Mouse (Mus musculus) limb, embryonic 14.5 days (tissue): ENCODE measurements around the gene Rasal2. TPM values are rescaled to one million over a fixed set of nuclear protein-coding genes. Genes with fewer than 3 reads are reported as not detected.

Experiments used
- ATAC-seq: fragments of 200-750 bp; cut with Nextera tagmentation; 2 replicates; pipeline ENCODE4 v1.8.0; 2017; ENCODE audit warnings: low read depth, moderate number of reproducible peaks, moderate TSS enrichment; ENCODE audit not compliant: low FRiP score
- DNase-seq: peaks from one replicate; pipeline ENCODE4 v3.0.0-alpha.2; 2015; ENCODE audit warnings: low spot score
- H3K27ac ChIP-seq: fragments of 300-500 bp; sonication (generic); replicated peaks from 2 replicates; pipeline ENCODE4 v1.5.1; 2014; ENCODE audit warnings: low read depth, mild to moderate bottlenecking, low read length, moderate library complexity, mixed read lengths
- H3K27me3 ChIP-seq: fragments of 300-500 bp; sonication (generic); 2 replicates; pipeline ENCODE4 v1.6.1; 2014; ENCODE audit warnings: low read length, mixed read lengths; ENCODE audit not compliant: control insufficient read depth, insufficient read depth
- H3K36me3 ChIP-seq: fragments of 300-500 bp; sonication (generic); 2 replicates; pipeline ENCODE4 v1.6.1; 2014; ENCODE audit warnings: mild to moderate bottlenecking, low read length, moderate library complexity, mixed read lengths; ENCODE audit not compliant: control insufficient read depth, insufficient read depth
- H3K4me1 ChIP-seq: fragments of 300-500 bp; sonication (generic); 2 replicates; pipeline ENCODE4 v1.6.1; 2014; ENCODE audit warnings: antibody characterized with exemption, low read length, mixed read lengths; ENCODE audit not compliant: control insufficient read depth, insufficient read depth
- H3K4me2 ChIP-seq: fragments of 300-500 bp; sonication (generic); replicated peaks from 2 replicates; pipeline ENCODE4 v1.6.1; 2014; ENCODE audit warnings: low read depth, mild to moderate bottlenecking, low read length, moderate library complexity; ENCODE audit not compliant: severe bottlenecking
- H3K4me3 ChIP-seq: fragments of 300-500 bp; sonication (generic); replicated peaks from 2 replicates; pipeline ENCODE4 v1.5.1; 2014; ENCODE audit warnings: low read length
- H3K9ac ChIP-seq: fragments of 300-500 bp; sonication (generic); 2 replicates; pipeline ENCODE4 v1.6.1; 2014; ENCODE audit warnings: mild to moderate bottlenecking, low read depth, low read length, moderate library complexity; ENCODE audit not compliant: severe bottlenecking
- H3K9me3 ChIP-seq: fragments of 300-500 bp; sonication (generic); 2 replicates; pipeline ENCODE4 v1.6.1; 2016; ENCODE audit warnings: low read length; ENCODE audit not compliant: control insufficient read depth
- POLR2A ChIP-seq: fragments of 200-500 bp; IDR thresholded peaks from 2 replicates; pipeline ENCODE4 v1.8.0; 2012; ENCODE audit warnings: inconsistent platforms, mild to moderate bottlenecking, moderate library complexity, borderline replicate concordance; ENCODE audit not compliant: insufficient read depth, insufficient read length; ENCODE audit errors: extremely low read depth
- WGBS: fragments of 180-500 bp; shearing (Covaris S2); extraction: QIAGEN DNeasy Blood & Tissue Kit; methylation state at CpG from one replicate; pipeline ENCODE4 v1.1.7; 2014; 5-methylcytosine and 5-hydroxymethylcytosine counted together
- polyA plus RNA-seq, 2 experiments: library from polyadenylated mRNA; depleted of rRNA in 1 of 2; stranded (reverse) in 1 of 2; unstranded in 1 of 2; fragments of >200 nt; fragmentation: Nextera tagmentation in 1 of 2; extraction: Ambion mirVana in 1 of 2; gene quantifications; 2 replicates each; pipeline versions ENCODE4 v1.2.1 to v1.2.3; 2012 to 2014

The Rasal2 gene
- polyA plus RNA-seq, 2 experiments, result 5.4 to 10.2 TPM

- H3K9ac ChIP-seq, result no peak overlapping the region
- H3K9me3 ChIP-seq, result no peaks in the 10 kb centered on the region
- no peak overlapping the region for H3K27ac ChIP-seq
- no peak overlapping the region for H3K4me2 ChIP-seq
- DNase-seq (no peak), ATAC-seq (no peak)
- no peaks in the 10 kb centered on the region for H3K36me3 ChIP-seq
- no peaks in the 10 kb centered on the region for H3K27me3 ChIP-seq
- H3K4me1 ChIP-seq, result no peaks in the 10 kb centered on the region
- TF ChIP-seq POLR2A, result no peak
- 90% methylated on average over 7 of the region's 7 CpGs for WGBS
- H3K4me3 ChIP-seq, result no peak overlapping the region
Observed at GRCm38 (mm10) chr1:157168891-157169290, 243.5 kb downstream of the Rasal2 start.

GRCm38 (mm10) chr1:157153781-157154180 is 258.6 kb downstream of the Rasal2 start:
- no peaks in the 10 kb centered on the region for H3K9me3 ChIP-seq
- H3K4me1 ChIP-seq, result no peaks in the 10 kb centered on the region
- H3K4me3 ChIP-seq, result no peak overlapping the region
- ATAC-seq (no peak), DNase-seq (no peak)
- no peak for TF ChIP-seq POLR2A
- H3K27me3 ChIP-seq, result no peaks in the 10 kb centered on the region
- H3K27ac ChIP-seq, result no peak overlapping the region
- H3K9ac ChIP-seq, result no peak overlapping the region
- H3K36me3 ChIP-seq, result peaks cover 6% of the 10 kb centered on the region
- H3K4me2 ChIP-seq, result no peak overlapping the region

DNA sequence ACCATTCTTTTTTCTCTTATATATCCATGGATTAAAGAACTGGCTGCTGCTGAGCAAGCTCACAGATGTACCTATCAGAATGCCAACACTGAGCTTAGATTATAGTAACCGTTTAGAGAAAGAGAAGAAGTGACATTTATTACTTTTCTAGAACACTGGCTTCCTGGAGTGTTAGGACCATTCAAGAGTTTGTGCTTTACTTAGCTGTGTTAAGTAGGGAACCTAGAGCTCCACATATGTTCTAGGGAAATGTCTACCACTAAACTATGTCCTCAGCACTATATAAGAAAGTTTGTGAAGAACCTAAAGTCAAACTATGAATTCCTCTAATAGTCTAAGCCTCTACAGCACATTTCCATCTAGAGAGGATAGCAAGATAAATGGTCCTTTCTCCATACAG is 262.3 kb downstream of the Rasal2 start:
- WGBS, result 72% methylated on average over 1 of the region's 1 CpGs
- no peak overlapping the region for H3K4me2 ChIP-seq
- no peak overlapping the region for H3K4me3 ChIP-seq
- TF ChIP-seq POLR2A, result no peak
- H3K9ac ChIP-seq, result no peak overlapping the region
- no peak overlapping the region for H3K27ac ChIP-seq
- DNase-seq, result no peak
- no peaks in the 10 kb centered on the region for H3K4me1 ChIP-seq
- H3K27me3 ChIP-seq, result no peaks in the 10 kb centered on the region
- 0 out of 2 replicates have a peak, but pooled peaks cover 9% of the 10 kb centered on the region for H3K36me3 ChIP-seq
- H3K9me3 ChIP-seq, result no peaks in the 10 kb centered on the region
- no peak for ATAC-seq

DNA sequence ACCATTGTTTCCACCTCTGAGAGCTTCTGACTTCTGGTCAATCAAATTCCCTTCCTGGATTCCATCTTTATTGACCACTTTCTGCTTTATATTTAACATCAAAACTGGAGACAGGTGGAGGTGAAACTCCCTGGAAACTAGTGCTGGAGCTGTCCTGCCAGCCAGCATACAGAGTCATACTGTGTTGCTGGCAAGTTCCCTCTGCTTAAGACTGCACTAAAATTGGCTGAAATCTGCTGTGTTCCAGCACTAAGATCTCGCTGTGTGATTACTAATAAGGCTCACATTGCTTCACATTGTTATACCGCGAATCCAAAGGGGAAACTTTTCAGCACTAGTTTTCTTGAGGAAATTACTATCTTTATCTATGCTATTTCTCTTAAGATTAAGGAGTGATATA is 267.8 kb downstream of the Rasal2 start:
- ATAC-seq (no peak), DNase-seq (no peak)
- Histone ChIP-seq H3K4me1 (no peaks in the 10 kb centered on the region), H3K4me3 (no peak overlapping the region), H3K9ac (no peak overlapping the region), H3K36me3 (0 out of 2 replicates have a peak, but pooled peaks cover 9% of the 10 kb centered on the region), H3K27ac (no peak overlapping the region), H3K4me2 (no peak overlapping the region), H3K9me3 (no peaks in the 10 kb centered on the region), H3K27me3 (no peaks in the 10 kb centered on the region)
- TF ChIP-seq POLR2A, result no peak
- 92% methylated on average over 3 of the region's 3 CpGs for WGBS

DNA sequence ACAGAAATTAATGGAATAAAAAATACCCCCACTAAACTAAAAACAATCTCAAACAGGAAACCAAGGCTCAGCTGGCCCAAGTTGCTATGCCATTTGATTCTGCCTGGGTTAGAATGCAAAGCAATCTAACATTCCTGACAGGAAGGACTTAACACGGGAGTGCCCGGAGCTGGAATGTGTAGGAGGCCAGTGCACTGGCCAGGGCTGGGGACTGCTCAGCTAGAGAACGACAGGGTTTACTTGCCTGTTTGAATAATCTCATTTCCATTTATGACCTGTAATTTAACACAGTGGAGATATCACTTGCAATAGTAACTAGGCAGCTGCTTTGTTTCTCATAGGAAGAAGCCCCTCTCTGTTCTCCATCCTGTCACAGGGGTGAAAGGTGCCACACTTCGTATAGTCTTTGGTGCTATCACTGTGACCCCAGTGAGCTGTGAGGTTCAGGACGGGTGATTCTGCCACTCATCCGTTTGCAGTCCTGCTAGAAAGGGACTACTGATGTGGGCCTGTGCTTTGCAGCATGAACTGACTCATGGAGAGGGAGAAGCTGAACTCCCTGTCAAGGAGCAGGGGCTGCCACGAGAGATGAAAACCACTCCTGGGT is 269.0 kb downstream of the Rasal2 start:
- ATAC-seq (no peak), DNase-seq (no peak)
- Histone ChIP-seq H3K36me3 (0 out of 2 replicates have a peak, but pooled peaks cover 9% of the 10 kb centered on the region), H3K4me2 (no peak overlapping the region), H3K4me1 (no peaks in the 10 kb centered on the region), H3K4me3 (no peak overlapping the region), H3K9me3 (no peaks in the 10 kb centered on the region), H3K9ac (no peak overlapping the region), H3K27ac (no peak overlapping the region), H3K27me3 (no peaks in the 10 kb centered on the region)
- 40% methylated on average over 7 of the region's 7 CpGs for WGBS
- TF ChIP-seq POLR2A, result no peak
